Mouse (Mus musculus): ENCODE measurements around the gene Samd14.

Samd14 gene

DNA sequence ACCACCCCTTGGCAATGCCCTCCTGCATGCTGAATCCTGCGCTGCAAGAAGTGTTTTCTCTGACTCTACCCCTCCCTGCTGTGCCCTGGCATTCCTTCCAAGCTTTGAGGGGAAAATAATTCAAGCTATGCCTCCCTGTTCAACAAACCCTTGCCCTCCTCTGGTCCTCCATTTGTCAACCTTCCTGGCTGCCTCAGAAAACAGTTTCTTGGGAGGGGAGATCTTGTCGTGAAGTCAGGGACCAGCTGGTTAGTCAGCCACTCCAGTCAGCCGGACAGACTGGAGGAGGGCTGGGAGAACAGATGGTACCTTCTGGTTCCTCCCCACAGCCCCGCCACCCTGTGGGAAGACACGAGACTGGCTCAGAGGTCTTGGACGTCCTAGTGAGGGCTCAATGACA, 27.6 kb downstream of the Samd14 start:
- no peak for DNase-seq

DNA sequence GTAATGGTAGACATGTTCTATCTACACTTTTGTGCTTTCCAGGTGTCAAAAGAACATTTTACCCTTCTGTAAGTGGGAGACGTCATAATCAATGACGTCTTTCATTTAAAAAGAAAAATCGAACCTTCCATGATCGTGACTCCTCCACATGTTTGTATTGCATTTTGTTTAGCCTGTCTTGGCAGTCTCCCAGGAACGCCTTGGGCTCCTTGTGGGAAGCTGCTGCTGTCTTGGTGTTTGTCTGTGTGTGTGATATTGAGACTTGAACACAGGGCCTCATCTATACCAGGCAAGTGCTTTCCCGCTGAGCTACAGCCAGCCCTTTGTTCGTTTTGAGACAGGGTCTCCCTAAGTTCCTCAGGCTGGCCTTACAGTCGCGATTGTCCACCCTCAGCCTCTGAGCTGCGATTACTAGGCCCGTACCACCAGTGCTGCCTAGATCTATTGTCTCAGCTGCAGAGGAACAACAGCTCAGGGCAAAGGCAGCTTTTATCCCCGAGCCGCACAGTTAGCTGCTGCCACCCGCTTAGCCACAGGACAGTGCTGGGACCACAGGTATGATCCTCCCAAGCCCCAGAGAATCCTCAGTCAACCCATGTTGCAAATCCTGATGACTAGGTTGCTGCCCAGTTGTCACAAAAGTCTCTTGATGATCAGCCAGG, 28.6 kb downstream of the Samd14 start:
- no peak for DNase-seq

DNA sequence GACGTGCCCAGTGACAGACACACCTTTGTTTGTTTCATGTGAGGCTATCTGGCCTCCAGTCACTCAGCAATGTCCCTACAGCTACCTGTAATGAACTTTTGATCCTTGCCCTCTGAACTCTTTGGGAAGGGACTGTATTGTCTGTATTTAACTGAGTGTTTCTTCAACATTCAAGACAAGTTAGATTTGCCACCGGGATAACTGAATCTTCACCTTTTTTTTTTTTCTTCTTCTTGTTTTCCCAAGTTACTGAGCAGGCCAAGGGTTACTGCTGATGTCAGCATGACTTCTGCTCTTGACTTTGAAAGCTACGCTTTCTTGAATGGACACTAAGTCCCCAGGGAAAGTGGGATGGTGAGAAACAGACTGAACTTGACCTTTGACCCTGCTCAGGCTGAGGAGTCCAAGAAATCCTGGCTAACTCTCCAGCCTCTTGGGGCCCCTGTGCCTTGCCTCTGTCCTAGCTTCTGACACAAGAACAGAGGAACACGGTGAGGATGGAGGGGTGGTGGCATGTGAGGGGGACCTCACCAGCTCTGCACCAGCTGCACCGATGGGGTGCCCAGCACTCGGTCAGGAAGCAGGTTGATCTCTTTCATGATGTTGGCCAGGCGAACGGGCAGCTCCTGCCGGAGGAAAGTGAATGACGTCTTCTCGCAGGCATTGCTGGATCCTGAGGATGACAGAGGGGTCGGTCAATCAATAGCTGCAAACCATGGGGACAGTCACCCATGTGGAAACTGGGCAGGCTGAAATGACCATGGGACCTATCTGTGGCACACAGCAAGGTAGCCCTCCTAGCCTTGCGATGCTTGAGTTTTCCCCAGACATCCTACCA, 29.4 kb downstream of the Samd14 start:
- no peak for DNase-seq

DNA sequence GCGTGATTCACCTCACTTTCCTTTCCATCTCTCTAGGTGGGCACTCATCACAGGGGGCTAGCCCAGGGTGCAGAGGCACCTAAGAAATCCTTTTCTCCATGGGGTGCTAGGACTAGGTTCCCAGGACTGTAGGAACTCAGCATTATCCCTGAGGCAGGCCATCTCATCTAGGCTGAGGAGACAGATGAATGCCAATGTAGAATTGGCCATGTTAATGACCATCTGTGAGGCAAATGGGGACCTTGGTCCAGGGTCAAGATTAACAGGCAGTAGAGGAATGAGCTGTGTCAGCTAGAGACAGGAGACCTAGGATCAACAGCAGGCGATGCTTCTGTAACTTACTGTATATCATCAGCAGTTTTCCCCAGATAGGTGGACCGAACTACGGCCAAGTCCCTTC, 30.1 kb downstream of the Samd14 start:
- no peak for DNase-seq

DNA sequence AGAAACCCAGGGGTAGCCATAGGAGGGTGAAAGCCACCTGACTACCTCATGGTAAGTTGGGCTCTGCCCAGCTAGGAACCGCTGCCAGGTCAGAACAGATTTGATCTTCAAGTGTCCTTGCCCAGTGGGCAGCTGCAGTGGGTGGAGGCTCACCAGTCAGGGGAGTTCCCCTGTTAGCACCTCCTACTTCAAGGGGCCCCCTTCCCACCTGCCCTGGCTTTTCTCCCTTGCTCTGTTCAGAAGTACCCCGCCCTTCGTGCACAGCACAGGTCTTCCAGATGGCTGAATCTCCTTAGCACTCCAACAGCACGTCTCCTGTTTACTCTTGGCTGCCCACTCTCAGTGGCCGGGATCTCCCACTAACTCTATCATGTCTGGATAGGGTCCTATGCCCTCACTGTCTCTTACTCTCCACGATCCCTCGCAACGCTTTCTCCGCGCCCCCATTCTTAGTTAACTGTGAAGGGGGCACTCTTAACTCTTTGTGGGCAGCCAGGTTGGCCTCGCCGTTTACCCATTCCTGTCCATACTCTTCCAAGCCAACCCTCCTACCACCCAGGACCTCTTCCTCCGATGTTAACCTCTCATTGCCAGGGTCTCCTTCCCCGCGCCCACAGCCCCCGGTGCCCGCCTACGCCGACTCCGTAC, 30.9 kb downstream of the Samd14 start:
- DNase-seq = peak; percentile 62

DNA sequence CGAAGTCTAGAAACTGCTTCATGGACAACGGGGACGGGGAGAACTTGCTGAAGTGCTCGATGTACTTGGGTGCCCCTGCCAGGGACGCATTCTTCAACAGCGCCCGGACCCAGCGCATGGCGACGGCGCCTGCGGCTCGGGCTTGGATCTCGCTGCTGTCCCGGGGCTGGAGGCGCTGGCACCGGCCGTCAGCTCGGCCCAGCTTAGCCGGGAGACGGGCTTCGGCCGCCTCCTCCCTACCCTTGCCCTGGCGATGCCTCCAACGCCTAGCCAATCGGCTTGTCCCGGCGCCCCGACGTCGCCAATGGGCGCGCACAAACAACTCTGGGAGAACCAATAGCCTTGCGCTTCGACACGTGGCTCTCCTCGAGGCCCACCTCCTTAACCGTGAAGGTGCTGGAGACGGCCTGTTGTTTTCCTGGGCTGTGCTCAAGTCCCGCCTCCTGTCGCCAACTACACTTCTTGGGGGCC, 31.5 kb downstream of the Samd14 start, which contains the start of gene Pdk2:
TSS of gene Pdk2 (minus strand) at position 216 of the 471 bp plus-strand sequence.
- DNase-seq = peak; percentile 94

DNA sequence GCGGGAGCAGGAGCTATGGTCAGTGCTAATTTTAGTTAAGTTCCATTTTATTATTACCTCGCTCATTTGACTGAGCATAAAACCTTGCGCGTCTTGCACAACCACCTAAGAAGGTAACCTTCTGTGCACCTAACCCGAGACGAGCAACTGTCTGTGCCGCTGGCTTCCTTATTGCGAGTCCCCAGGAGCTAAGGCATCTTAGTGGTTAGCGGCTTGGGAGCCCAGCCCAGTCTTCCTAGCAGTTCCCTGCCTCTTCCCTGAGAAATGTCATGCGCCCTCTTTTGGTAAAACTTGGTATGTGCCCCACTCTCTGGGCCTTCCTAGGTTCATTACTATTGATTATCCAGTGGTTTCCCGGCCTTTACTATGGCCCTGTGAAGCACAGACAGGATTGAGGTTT, 32.4 kb downstream of the Samd14 start:
- peak; percentile 89 for DNase-seq

DNA sequence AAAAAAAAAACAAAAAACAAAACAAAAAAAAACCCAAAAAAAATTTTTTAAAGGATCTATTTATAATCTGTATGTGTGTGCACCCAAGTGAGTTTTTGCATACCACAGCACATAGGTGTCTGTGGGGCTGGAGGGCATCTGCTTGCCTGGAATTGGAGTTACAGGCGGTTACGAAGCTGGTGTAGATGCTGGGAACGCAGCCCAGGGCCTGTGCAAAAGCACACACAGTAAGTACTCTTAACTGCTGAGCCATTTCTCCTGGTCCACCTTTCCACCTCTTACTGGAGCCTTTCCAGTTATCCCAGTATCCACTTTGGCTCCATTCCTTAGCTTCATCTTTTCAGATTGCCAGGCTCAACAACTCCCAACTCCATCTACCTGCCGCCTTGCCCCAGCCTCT, 33.4 kb downstream of the Samd14 start:
- DNase-seq = no peak

DNA sequence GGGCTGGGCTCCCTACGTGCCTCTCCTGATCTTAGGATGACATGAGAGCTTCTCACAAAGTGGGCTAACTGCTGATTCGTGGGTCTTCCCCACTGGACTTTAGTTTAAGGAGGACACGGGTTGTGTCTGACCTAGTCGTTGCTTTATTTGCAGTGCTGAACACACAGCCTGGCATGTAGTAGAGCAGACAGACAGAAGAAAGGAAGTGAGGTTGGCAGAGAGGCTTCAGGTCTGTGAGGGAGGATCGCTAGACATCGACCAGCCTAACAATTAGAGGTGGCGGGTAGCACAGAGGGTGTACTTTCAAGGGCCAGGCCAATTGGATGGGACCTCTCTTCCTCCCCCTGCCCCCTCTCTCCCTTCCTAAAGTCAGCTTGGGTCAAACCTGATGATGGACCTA, 33.9 kb downstream of the Samd14 start:
- DNase-seq = no peak

DNA sequence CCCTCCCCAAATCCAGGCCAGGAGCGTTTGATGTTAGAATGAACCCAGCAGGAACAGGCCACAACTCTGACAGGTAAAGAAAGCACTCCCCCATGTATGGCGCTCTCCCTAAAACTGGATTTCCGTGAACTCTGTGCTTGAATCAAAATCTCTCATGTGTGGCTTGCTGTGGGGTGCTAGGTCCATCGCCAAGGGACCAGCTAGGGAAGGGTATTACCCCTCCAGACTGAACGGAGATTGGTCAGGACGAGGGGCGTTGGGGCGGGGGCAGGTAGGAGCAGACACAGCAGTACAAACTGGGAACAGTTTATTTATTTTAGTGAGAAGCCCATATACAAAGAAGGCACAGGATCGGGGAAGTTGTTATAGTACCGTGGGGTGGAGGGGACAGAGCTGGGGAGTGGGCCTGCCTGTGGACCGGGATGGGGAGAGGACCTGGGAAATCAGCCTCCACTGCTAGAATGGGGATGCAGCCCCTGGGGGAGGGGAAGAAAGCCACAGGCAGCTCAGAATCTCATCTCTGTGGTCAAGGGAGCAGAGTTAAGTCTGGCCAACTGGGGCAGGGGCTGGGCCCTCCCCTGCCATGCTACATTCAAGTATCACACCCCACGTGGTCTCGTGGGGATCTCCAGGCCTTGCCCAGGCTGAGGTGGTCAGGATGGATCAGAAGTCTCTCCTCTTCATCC, 34.6 kb downstream of the Samd14 start:
- DNase-seq = no peak

DNA sequence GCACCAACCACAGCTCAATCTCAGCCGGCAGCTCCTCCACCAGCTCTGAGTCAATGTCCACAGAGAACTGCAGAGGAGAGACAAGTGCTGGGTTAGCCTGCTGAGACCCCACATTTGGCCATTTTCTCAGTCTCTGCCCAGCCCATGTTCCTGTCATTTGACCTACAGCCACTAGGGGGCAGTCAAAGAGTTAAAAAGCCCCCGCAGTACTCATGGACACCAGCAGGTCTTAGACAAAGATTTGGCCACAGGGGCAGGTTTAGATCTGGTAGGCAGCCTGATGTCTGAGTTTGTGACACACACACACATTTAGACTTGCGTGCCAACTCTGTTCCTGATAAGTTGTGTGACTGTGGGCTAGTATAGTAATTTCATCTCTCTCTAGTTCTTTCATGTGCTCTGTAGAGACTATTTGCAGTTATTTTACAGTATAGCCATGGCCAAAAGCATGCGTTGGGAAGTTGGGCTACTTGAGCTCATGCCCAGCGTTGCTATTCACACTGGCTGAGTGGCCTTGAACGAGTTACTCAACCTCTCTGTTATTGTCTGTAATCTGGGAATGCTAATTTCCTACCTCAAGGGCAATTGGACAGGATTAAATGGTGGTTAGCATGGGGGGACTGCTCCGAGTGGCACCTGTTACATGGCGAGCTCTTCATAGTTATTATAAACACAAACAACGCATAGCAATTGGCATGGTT, 37.5 kb downstream of the Samd14 start:
- peak; percentile 67 for DNase-seq

DNA sequence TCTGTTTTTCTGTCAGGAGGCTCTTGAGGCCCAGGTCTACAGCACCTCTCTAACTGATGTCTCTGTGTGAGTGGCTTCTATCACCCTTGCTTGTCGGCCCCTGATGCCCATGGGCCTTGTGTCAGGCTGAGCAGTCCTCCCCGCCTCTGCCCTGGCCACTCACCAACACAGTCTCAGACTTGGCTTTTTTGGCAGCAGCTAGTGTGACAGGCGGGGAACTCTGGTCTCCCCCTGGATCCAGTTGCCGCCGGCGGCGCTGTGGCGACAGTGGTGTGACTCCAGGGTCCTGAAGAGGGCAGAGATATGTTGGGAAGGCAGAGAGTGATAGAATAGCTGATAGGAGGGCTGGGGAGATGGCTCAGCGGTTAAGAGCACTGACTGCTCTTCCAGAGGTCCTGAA, 43.4 kb downstream of the Samd14 start:
- DNase-seq = no peak

DNA sequence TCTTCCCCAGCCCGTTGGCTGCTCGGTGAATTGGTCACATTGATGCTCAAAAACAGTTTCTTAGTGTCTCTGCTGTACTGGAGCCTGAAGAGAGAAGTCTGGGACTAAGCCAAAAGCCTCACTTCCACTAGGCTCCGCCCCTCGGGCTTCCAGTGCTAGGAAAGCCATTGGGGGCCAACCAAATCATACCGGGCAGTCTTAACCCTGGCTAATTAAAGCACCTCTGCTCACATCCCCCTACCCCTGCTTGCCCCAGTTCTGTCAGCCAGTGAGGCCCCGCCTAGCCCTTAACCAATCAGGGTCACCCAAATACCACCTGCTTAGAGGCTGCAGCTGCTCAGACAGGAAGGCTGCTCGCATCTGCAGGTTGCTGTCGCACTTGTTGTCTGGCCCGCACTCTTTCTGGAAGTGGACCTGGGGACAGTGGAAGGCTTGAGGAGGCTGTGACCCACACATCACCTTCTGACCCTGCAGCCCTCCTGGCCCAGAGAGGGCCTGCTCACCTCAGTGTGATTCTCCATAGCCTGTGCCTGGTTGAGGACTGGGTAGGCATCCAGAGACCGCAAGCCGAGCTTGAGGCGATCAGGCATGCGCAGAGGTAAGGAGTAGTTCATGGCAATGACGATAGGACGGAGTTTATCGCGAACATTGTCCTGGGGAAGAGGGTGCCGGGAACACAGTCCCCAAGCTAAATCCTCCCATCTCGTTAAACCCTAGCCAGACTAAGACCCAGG, 47.3 kb downstream of the Samd14 start:
- no peak for DNase-seq

DNA sequence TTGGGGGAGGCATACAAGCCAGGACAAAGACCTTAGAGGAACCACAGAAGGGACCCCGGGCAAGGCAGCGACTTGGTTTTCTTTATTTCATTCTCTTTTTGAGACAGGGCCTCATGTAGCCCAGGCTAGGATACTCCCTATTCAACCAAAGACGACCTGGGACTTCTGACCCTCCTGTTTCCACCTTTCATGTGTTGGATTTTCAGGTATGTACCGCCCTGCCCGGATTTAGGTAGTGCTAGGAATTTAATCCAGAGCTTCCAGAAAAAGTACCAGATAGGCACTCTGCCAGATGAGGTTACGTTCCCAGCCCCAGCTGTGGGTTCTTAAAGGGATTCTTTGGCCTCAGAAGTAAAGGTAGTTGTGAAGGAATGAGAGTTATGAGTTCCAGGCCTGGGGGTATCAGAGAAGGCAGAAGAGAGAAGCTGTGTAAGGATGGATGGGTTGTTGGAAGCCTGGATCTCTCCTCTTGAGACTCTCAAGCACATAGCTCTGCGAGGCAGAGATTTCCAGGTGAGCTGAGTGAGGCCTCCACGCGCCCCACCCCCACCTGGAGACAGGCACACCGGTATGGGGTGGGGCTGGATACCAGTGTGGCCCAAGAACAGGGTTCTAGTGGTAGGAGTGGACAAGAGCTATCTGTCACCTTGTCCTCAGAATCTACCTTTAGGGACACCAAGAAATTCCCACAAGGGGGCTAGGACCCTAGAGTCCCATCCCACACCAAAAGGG, 59.7 kb downstream of the Samd14 start:
- no peak for DNase-seq

DNA sequence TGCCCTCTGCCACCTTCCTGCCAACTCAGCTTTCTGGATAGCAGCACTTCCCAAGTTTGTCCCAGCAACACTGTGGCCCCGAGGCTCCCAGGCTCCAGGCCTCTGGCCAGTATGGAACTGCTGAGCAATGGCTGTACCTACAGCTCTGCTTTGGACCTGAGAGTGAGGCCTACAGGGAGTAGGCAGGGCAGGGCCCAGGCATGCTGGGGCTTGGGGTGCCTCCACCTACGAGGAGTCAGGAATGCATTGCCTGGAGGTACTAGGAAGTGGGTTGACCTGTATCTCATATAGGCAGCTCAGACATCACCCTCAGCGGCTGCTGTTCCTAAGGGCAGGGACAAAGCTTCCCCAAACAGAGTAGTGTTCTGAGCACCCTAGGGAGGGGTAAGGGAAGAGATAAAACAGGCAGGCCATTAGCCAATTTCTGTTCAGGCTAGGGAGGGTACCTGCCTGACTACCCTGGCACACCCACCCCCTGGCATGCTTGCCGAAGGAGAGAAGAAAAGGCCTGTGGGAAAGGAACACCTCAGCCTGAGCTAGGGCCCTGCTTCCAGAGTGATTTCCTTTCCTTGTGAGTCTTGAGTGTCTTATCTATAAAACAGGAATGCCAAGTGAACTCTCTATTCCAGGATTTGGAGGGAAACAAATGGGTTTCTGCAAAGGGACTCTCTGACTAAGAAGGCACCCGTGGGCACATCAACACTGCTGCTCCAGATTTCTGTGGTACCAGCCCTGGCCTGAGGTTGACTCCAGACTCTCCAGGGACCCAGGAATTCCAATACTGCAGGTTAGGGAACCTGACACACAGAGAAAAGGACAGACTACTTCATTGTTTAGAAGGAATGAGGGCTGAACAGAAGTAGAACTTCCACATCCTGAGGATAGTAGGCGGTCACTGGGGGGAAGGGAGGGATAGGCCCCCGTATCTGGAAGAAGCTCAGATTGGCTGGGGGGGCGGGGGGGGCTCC, 60.7 kb downstream of the Samd14 start:
- DNase-seq = no peak

DNA sequence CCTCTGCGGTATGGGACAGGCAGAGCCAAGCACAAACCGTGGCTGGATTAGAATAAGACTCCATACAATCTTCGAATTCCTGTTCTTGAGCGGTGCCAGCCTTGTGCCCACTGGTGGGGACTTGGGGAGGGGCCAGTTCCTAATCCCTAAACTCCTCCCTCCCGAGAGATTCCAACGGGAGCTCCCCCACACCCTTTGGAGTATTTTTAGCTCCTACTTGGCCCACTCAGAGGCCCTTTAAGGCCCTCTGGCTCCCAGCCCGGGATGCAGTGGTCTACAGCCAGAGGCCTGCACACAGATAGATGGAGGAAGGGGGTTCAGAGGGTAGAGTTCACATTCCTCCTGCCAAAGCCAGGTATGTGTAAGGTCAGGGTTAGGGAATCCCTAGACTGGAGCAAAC, 61.6 kb downstream of the Samd14 start:
- peak; percentile 69 for DNase-seq

DNA sequence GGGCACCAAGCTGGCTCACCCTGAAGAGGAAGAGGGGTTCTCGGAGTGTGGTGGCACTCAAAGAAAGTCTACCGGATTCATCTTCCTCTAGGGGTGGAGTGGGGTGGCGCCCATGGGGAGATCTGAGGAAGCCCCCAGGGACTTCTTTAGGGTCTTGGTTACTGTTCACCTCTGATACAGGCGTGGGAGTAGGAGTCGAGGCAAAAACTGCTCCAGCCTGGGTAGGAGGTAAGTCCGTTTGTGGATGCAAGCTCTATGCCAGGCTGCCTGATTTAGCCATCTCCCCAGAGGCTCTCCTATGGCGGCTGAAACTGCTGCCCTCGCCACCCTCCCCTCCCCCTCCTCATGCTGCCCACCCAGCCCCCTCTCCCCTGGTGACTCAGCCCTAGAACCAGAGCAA, 62.5 kb downstream of the Samd14 start:
- no peak for DNase-seq

DNA sequence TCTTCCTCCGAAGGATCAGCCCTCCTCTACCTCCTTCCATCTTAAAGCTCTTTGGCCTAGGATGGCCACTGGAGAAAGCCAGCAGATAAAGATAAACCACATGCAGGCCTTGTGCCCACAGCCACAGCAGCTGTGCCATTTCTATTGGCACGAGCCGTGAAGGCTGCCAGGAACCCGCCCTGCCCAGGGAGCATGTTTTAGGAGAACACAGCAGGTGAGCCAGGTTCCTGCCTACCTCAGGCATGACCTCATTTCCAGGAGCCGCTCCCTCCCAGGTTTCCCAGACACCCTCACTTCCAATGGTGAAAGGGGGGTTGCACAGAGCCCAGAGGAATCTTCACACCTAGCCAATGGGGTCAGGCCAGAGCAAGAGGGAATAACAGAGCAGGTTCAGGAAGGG, 63.1 kb downstream of the Samd14 start:
- DNase-seq = peak; percentile 57

DNA sequence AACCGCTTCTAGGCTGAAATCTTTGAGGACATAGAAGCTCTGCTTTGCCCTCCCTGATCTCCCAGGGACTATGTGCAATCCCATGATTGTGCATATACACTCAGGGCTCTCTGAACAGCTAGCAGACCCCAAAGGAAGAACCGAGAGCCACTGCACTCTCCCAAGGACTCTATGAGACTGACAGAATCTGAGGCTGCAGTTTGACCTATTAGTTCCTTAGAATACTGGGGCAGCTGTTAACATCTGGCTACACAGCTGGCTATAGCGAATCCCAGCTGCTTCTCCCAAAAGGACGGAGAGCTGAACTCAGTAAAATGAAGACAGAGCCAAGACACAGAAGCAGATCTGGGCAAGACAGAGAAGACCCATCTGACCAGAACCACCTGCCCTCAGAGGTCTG, 64.2 kb downstream of the Samd14 start:
- no peak for DNase-seq

DNA sequence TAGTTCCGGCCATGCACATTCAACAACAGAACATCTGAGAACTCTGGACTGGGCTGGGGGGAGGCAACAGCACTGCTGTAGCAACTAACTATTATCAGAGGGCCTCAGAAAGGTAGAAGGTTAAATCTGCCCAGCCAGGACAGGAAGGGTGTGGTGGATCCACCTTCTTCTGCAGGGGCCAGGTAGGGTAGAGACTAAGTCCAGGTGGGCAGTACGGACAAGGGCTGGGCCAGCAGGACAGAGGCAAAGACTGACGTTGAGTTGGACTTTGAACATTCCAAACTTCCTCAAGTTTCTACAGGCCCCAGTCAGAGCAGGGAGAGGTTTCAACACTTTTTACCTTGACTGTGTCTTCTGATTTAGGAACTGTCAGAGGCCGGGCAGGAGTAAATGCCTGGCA, 65.0 kb downstream of the Samd14 start:
- DNase-seq = no peak

All from lung, postnatal 14 days (tissue).